Mouse (Mus musculus) macrophage (primary cell): ENCODE data around the gene Cox14. TPM values are rescaled to one million over a fixed set of nuclear protein-coding genes. Genes with fewer than 3 reads are reported as not detected.
A peak's percentile ranks its signal among the peaks of the same experiment; 100 is the strongest.

Experiments used
- H3K27ac ChIP-seq: fragments of 350-480 bp; formaldehyde crosslinking; 2 replicates; pipeline ENCODE4 v1.9.0; 2021
- H3K36me3 ChIP-seq: fragments of 350-480 bp; formaldehyde crosslinking; 2 replicates; pipeline ENCODE4 v1.9.0; 2021; ENCODE audit errors: inconsistent target
- H3K4me3 ChIP-seq: fragments of 350-480 bp; formaldehyde crosslinking; 2 replicates; pipeline ENCODE4 v1.9.0; 2021; ENCODE audit errors: inconsistent target
- H3K79me2 ChIP-seq: fragments of 350-480 bp; formaldehyde crosslinking; 2 replicates; pipeline ENCODE4 v1.9.0; 2021; ENCODE audit errors: inconsistent target
- WGBS: methylation state at CpG from one replicate; pipeline ENCODE4 v1.1.7; 2026; ENCODE audit warnings: inconsistent platforms; ENCODE audit not compliant: missing documents; 5-methylcytosine and 5-hydroxymethylcytosine counted together
- polyA plus RNA-seq: library from polyadenylated mRNA; stranded (reverse); fragments of 250-400 nt; gene quantifications from 3 replicates; pipeline ENCODE4 v1.2.4, GENCODE M21; 2018; ENCODE audit warnings: inconsistent platforms

The Cox14 gene
- polyA plus RNA-seq, 1 experiment from 2014 or later = 18.4 TPM

DNA sequence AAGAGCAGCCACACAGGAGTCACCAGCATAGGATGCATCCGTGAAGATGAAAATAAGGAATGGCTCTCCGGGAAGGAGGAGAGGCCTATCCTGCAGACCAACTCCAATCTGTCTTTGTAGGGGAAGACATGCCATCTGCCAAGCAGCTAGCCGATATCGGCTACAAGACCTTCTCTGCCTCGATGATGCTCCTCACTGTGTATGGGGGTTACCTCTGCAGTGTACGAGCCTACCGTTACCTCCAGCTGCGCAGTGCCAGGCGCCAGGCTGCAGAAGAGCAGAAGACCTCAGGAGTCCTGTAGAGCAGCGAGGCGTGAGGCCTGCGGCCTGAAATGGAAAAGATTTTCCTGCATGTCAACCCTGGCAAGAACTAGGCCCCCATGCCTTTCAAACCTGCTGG lies 2.1 kb downstream of the Cox14 start:
- peaks cover 20% of the 10 kb centered on the region for H3K36me3 ChIP-seq
- peaks cover 32% of the 10 kb centered on the region for H3K79me2 ChIP-seq
- no peak overlapping the region for H3K4me3 ChIP-seq
- H3K27ac ChIP-seq = no peak overlapping the region
- WGBS = 96% methylated on average over 12 of the region's 12 CpGs

DNA sequence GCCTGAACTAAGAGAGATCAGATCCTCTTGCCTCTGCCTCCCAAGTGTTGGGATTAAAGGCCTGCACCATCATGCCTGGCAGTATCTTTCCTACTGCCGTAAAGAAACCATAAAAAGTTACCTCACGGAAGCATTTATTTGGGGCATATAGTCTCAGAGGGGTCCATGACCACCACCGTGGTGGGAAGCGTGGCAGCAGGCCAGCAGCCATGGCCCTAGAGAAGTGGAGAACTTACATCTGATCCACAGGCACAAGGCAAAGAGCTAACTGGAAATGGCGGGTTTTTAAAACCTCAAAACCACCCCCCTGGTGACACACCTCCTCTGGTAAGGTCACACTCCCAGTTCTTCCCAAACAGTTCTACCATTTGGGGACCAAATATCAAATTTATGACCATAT lies 2.8 kb downstream of the Cox14 start:
- peaks cover 32% of the 10 kb centered on the region for H3K79me2 ChIP-seq
- 94% methylated on average over 5 of the region's 5 CpGs for WGBS
- H3K4me3 ChIP-seq = no peak overlapping the region
- H3K27ac ChIP-seq = no peak overlapping the region
- peaks cover 24% of the 10 kb centered on the region for H3K36me3 ChIP-seq

DNA sequence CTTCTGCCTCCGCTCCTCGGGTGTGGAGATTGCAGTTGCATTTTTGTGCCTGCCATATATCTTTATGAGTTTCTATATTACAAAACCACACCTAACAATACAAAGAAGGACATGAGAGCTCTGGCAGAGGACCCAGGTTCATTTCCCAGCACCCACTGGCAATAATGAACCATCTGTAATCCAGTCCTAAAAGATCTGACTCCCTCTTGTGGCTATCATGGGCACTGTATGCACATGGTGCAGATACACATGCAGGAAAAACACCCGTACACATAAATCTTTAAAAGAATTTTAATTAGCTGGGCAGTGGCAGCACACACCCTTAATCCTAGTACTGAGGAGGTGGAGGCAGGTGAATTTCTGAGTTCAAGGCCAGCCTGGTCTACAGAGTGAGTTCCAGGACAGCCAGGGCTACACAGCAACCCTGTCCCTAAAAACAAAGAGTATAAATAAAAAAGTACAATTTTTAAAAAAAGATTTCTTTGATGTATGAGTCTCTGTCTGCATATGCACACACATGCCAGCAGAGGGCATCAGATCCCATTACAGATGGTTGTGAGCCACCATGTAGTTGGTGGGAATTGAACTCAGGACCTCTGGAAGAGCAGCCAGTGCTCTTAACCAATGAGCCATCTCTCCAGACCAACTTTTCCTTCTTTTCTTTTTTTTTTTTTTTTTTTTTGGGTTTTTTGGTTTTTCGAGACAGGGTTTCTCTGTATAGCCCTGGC lies 3.8 kb downstream of the Cox14 start:
- Histone ChIP-seq H3K27ac (no peak overlapping the region), H3K36me3 (peaks cover 25% of the 10 kb centered on the region), H3K79me2 (peaks cover 32% of the 10 kb centered on the region), H3K4me3 (no peak overlapping the region)
- 90% methylated on average over 3 of the region's 4 CpGs for WGBS

DNA sequence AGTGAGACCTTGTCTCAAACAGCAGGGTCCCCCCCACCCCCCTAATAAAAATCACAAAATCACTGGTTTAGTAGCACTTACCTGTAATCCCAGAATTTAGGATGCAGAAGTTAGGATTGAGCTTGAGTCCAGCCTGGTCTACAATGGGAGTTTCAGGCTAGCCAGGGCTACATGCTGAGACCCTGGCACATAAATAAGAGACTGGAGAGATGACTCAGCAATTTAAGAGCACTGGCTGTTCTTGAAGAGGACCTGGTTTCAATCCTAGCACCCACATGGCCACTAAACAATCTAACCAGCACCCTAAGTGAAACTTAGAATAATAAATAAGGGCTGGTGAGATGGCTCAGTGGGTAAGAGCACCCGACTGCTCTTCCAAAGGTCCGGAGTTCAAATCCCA lies 5.7 kb downstream of the Cox14 start:
- Histone ChIP-seq H3K27ac (no peak overlapping the region), H3K36me3 (peaks cover 39% of the 10 kb centered on the region), H3K79me2 (peaks cover 28% of the 10 kb centered on the region), H3K4me3 (no peak overlapping the region)
- WGBS = no CpG with 5 or more reads among the region's 2 CpGs

DNA sequence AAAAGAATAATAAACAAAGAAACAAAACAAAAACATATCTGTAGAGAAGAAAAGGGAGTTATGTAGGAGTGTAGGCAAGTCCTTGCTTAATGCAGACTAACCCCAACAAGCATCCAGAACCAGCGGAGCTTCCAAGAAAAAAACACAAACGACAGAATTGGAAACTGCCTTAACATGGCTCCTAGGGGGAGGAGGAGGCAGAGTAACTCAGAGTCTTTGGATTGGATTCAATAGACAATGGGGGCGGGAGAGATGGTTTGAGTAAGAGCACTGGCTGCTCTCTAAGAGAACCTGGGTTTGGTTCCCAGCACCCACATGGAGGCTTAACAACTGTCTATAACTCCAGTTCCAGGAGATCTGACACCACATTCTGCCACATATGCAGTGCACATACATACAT lies 6.3 kb downstream of the Cox14 start:
- Histone ChIP-seq H3K27ac (no peak overlapping the region), H3K79me2 (peaks cover 23% of the 10 kb centered on the region), H3K4me3 (no peak overlapping the region), H3K36me3 (peaks cover 39% of the 10 kb centered on the region)
- 93% methylated on average over 3 of the region's 3 CpGs for WGBS

DNA sequence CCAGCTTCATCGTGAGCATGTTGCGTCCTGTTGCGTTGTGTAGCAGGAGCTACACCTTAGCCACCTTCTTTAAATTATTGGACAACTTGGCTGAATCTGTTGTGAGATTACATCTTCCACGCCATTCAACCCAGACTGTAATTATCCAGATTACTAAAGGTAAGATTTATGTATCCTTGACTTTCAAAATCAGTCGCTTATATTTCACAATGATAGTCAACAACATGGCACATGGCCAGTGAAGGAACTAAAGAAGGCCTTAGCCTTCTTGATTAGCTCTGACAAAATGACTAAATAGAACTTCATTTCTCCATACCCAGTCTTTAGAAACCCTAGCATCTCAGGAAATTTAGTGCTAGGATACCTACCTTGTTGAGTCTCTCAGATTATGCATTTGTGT lies 7.8 kb downstream of the Cox14 start:
- Histone ChIP-seq H3K27ac (no peak overlapping the region), H3K4me3 (no peak overlapping the region), H3K36me3 (peaks cover 30% of the 10 kb centered on the region; the same call in 1 of the 2 replicates), H3K79me2 (peaks cover 8% of the 10 kb centered on the region; the same call in 1 of the 2 replicates)
- 86% methylated on average over 5 of the region's 5 CpGs for WGBS

DNA sequence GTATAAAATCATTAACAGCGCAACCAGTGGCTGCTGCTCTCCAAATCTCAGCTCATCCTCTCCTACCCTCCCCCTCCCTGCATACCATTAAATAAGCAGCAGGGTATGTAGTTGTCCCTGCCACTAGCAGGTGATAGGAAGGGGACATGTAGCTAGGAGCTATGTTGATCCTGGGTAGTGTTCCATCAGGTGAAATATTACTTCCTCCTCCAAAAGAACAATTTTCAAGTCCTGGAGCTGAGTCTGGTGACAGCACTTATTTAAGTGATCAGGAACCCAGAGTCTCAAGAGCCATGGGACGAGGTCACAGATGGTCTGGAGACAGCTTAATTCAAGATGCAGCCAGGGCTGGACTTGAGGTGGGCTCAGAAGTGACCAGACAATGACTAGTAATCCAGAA lies 10.2 kb downstream of the Cox14 start:
- H3K36me3 ChIP-seq = peaks cover 40% of the 10 kb centered on the region
- WGBS = 92% methylated on average over 2 of the region's 2 CpGs

DNA sequence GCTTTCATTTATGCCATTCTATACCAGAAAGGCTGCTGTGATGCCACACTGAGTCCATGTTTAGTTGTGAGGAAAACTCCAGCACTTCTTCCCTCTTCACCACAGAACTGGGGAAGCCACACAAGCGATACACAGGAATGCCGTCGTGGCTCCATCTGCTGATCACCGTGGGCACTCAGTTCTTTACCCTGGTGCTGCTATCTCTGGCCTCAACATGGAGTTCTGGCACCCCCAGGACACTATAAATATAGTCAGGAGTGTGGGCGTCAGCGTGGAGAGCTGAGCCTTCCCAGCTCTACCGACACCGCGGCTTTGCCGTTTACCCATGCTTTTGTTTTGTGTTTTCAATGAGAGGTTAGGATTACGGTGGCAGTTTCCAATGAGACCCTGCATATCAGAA lies 11.3 kb downstream of the Cox14 start:
- Histone ChIP-seq H3K4me3 (no peak overlapping the region), H3K27ac (no peak overlapping the region), H3K79me2 (no peaks in the 10 kb centered on the region), H3K36me3 (peaks cover 51% of the 10 kb centered on the region)
- WGBS = 94% methylated on average over 11 of the region's 11 CpGs

More for the DNA sequence above, 10.2 kb downstream of the Cox14 start:
- H3K4me3 ChIP-seq = no peak overlapping the region
- H3K79me2 ChIP-seq = no peaks in the 10 kb centered on the region
- no peak overlapping the region for H3K27ac ChIP-seq

DNA sequence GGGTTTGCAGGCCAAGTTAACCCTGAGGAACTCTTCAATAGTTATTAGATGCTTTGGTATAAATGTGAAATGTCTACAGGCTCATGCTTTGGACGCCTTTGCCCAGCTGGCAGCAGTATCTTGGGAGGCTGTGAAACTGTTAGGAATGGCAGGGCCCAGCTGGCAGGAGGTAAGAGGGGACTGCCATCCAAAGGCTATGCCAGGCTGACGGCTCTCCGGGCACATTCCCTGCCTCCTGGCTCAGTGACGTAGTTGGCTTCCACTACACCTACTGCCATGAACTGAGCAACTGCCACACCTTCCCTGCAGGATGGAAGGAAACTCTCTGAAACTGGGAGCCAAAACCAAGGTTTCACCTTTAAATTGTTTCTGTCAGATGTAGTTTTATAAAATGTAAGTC lies 14.8 kb downstream of the Cox14 start:
- Histone ChIP-seq H3K4me3 (no peak overlapping the region), H3K27ac (no peak overlapping the region), H3K79me2 (no peaks in the 10 kb centered on the region), H3K36me3 (peaks cover 41% of the 10 kb centered on the region)
- 85% methylated on average over 4 of the region's 4 CpGs for WGBS

DNA sequence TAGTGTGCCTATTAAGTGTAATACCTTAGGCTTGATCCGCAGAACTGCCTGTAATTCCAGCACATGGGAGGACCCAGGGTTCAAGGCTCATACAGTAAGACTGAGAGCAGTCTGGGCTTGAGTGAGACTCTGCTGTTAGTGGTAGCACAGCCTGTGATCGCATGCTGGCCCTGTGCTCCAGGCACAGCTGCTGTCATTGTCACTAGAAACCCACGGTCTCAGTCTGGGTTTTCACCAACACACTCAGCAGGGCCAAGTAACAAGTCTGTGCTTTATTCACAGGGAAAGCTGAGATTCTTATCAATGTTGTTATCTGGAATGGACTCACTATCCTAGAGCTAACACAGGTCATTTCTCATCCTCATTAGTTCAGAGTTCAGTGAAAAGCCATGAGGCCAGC lies 28.8 kb downstream of the Cox14 start:
- Histone ChIP-seq H3K36me3 (no peaks in the 10 kb centered on the region), H3K79me2 (peaks cover 73% of the 10 kb centered on the region), H3K27ac (no peak overlapping the region), H3K4me3 (no peak overlapping the region)
- 94% methylated on average over 3 of the region's 3 CpGs for WGBS

DNA sequence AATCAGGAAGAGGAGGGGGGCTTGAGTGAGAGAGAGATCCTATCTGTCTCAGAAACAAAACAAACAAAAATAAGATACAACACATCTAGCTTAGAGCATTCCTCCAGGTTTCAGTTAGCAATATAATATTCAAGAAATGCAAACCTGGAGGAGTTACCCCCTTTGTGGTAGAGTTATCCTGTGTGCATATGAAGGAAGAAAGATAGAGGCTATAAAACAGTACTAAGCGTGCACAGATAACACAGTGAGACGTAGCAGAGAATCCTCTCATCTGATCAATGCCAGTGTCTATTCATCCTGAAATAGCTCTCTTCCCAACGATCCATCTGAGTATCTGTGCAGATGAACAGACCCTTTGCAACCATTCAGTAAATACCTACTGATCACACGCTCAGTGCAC lies 42.0 kb downstream of the Cox14 start:
- peaks cover 87% of the 10 kb centered on the region for H3K79me2 ChIP-seq
- no peak overlapping the region for H3K27ac ChIP-seq
- H3K4me3 ChIP-seq = no peak overlapping the region
- 89% methylated on average over 4 of the region's 4 CpGs for WGBS
- no peaks in the 10 kb centered on the region for H3K36me3 ChIP-seq

DNA sequence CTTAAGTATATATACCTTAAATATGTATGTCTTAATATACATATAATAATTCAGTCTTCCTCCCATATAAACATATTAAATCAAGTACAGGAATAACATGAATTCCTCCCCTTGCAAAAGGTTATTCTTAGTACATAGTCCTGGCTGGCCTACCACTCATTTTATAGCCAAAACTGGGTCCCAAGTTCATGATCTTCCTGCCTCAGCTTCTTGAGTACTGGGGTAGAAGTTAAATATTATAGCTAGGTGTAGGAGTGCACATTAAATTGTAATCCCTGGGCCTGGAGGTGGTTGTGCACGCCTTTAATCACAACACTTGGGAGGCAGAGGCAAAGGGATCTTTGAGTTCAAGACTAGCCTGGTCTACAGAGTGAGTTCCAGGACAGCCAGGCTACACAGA lies 43.3 kb downstream of the Cox14 start:
- Histone ChIP-seq H3K79me2 (peaks cover 74% of the 10 kb centered on the region), H3K27ac (no peak overlapping the region), H3K36me3 (no peaks in the 10 kb centered on the region), H3K4me3 (no peak overlapping the region)
- 89% methylated on average over 1 of the region's 1 CpGs for WGBS

DNA sequence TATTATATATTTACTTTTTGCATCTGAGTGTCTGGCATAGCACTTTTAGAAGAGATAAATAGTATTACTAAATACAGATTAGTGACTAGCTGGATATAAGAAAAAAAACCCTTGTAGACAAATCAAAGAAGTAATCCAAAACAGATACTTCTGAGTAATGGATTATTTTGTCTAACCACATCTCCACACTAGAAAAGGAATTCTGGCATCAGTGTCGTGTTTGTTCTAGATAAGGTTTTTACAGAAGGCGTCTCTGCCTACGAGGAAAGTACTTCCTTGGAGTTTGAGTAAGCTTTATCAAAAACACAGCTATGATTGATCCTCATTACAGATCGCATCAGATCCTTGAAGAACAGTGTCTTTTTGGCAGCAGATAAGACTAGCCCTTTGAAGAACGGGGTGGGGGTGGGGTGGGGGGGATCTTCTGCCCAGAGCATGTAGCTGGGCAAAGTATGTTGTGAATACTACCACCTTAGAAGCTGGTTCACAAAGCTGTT lies 45.6 kb downstream of the Cox14 start:
- Histone ChIP-seq H3K36me3 (no peaks in the 10 kb centered on the region), H3K79me2 (peaks cover 51% of the 10 kb centered on the region), H3K4me3 (peak overlapping the region; percentile 67), H3K27ac (peak overlapping the region; percentile 62; the same call in 1 of the 2 replicates)
- WGBS = 37% methylated on average over 5 of the region's 5 CpGs

DNA sequence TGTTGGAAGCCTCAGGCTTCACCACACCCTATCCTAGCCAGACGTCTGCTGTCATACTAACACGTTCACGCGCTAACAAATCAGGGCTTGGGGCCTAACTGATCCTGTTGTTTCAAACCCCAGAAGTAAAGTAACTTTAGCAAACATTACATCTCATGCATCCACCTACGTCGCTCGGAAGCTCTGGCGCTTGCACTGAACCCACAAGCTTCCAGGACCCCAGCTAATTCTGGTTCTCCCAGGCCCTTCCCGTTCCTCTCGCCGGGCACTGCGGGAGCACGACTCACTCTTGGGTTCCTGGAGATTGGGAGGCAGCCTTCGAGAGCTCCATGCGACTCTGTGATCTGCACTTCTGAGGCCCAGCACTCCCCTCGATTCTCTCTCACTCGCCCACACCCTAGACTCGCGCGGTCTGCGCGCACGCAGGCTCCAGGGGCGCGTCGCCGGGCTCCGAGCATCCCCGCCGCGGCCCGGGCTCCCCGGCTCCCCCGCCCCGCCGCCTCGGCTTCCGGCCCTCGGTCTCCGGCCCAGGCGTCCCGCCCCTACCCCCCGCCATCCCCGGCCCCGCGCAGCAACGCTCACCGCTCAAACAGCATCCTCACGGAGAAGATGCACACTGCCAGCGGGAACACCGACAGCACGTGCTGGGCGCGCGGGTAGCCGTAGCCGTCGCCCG lies 46.3 kb downstream of the Cox14 start:
- Histone ChIP-seq H3K4me3 (peak overlapping the region; percentile 67), H3K36me3 (no peaks in the 10 kb centered on the region), H3K79me2 (peaks cover 44% of the 10 kb centered on the region), H3K27ac (peak overlapping the region; percentile 62)
- WGBS = under 1% methylated on average over 51 of the region's 59 CpGs

DNA sequence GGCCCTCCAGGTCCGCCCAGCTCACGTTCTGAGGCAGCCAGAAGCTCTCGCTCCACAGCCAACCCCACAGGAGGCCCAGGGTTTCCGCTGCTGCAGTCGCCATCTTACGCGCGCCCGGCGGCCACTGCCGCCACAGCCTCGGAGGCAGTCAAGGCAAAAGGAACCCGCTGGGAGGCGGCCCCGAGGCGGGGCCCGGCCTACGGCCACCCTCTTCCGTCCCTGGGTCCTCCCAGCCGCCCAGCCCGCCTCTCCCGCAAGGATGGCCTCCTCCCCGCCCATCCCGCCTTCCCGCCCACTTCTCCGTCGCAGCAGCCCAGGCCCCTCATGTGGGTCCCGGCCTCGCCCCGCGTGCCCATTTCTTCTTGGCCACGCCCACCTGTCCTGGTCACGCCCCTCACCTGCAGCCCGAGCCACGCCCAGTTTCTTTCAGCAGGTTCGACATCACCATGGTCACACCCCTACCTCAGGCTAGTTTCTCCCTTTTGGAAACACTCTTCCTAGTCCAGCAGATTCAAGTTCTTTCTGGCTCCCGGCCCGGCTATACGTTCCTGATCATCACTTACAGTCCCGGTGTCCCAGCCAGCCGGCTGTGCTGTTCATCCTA lies 47.0 kb downstream of the Cox14 start:
- Histone ChIP-seq H3K79me2 (peaks cover 38% of the 10 kb centered on the region), H3K4me3 (peak overlapping the region; percentile 67; the same call in 1 of the 2 replicates), H3K36me3 (no peaks in the 10 kb centered on the region), H3K27ac (no peak overlapping the region)
- WGBS = under 1% methylated on average over 34 of the region's 41 CpGs
